Mouse (Mus musculus) hindbrain, embryonic 10.5 days (tissue): ENCODE measurements around the gene Ttll8. TPM values are rescaled to one million over a fixed set of nuclear protein-coding genes. Genes with fewer than 3 reads are reported as not detected.

Experiments
- DNase-seq: peaks from one replicate; pipeline ENCODE4 v3.0.0-alpha.2; 2017; ENCODE audit warnings: low spot score
- H3K27ac ChIP-seq: fragments of 300-500 bp; sonication (generic); 2 replicates; pipeline ENCODE4 v1.5.1; 2016; ENCODE audit warnings: mild to moderate bottlenecking, moderate library complexity
- H3K27me3 ChIP-seq: fragments of 300-500 bp; sonication (generic); 2 replicates; pipeline ENCODE4 v1.6.1; 2016; ENCODE audit warnings: mild to moderate bottlenecking; ENCODE audit not compliant: poor library complexity, insufficient read depth, severe bottlenecking
- H3K36me3 ChIP-seq: fragments of 300-500 bp; sonication (generic); 2 replicates; pipeline ENCODE4 v1.6.1; 2016; ENCODE audit warnings: mild to moderate bottlenecking, moderate library complexity
- H3K4me1 ChIP-seq: fragments of 300-500 bp; sonication (generic); replicated peaks from 2 replicates; pipeline ENCODE4 v1.6.1; 2016; ENCODE audit warnings: mild to moderate bottlenecking
- H3K4me3 ChIP-seq: fragments of 300-500 bp; sonication (generic); 2 replicates; pipeline ENCODE4 v1.5.1; 2016; ENCODE audit warnings: mild to moderate bottlenecking, moderate library complexity
- H3K9me3 ChIP-seq: fragments of 300-500 bp; sonication (generic); 2 replicates; pipeline ENCODE4 v1.6.1; 2016; ENCODE audit warnings: mild to moderate bottlenecking, moderate library complexity
- WGBS: fragments of 180-500 bp; shearing (Covaris S2); methylation state at CpG from one replicate; pipeline ENCODE4 v1.1.7; 2016; 5-methylcytosine and 5-hydroxymethylcytosine counted together
- polyA plus RNA-seq: library from polyadenylated mRNA; unstranded; fragments of >200 nt; fragmentation: Nextera tagmentation; extraction: Ambion mirVana; gene quantifications from 2 replicates; pipeline ENCODE4 v1.2.1, GENCODE M21; 2016

Gene Ttll8
- polyA plus RNA-seq, 1 experiment from 2014 or later = 0.08 TPM

DNA sequence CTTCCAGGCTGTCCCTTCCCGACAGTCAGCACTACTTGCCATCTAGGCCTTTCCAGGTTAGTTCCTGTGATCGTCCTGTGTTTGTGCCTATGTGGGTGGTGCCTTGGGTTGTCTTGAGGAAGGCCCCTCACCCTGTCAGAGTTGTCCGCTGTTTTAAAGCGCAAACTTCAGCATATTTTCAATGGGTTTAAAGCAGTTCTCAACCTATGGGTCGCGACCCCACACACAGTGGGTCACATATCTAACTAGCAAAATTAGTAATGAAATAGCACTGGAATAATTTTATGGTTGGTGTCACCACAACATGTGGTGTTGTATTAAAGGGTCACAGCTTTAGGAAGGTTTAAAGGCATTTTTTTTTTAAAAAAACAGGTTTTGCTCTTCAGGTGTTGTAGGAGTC, 1.1 kb upstream of the Ttll8 start:
- DNase-seq = no peak

DNA sequence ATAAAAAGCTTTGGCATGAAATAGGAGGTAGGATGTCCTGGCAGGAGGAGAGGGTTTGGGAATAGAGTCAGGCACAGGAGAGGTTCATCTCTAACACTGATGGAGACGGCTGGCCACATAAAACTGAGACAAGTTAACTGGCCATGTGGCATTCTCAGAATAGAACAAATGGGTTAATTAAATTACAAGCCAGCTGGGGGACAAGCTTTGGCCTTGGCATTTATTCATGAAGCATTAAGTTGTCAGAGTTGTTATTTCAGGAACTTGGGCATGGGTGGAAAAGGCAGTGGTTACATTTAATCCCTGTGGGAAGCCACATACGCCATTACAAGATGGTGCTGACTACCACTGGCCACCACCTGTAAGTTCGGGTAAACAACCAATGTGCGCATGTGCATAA, 3.0 kb downstream of the Ttll8 start:
- no peak overlapping the region for H3K27ac ChIP-seq
- no peak for DNase-seq
- H3K27me3 ChIP-seq = peaks cover 38% of the 10 kb centered on the region
- H3K36me3 ChIP-seq = no peaks in the 10 kb centered on the region
- 87% methylated on average over 4 of the region's 4 CpGs for WGBS
- peaks cover 16% of the 10 kb centered on the region for H3K4me1 ChIP-seq
- no peak overlapping the region for H3K4me3 ChIP-seq
- no peaks in the 10 kb centered on the region for H3K9me3 ChIP-seq

More for the DNA sequence above, 1.1 kb upstream of the Ttll8 start:
- Histone ChIP-seq H3K4me3 (no peak overlapping the region), H3K9me3 (no peaks in the 10 kb centered on the region), H3K27ac (no peak overlapping the region), H3K27me3 (peaks cover 51% of the 10 kb centered on the region), H3K4me1 (peaks cover 16% of the 10 kb centered on the region), H3K36me3 (no peaks in the 10 kb centered on the region)
- WGBS = 79% methylated on average over 6 of the region's 6 CpGs

DNA sequence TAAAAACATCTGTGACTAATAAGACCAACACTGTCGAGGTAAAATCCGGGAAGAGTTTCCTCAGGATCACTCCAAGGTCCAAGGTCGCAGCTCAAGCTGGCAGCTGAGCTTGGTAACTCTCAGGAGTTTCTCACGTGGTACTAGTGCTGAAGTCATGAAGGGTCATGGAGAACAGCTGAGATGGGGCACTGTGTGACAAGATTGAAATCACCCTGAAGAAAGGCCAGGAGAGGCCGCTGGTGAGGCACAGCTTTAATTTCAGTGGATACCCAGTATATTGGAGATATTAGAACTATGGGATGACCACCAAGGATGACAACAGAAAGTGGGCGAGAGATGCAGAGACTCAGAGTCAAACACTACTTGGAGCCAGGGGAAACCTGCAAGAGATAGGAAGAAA, 7.4 kb downstream of the Ttll8 start:
- H3K4me1 ChIP-seq = no peaks in the 10 kb centered on the region
- DNase-seq = peak; percentile 16
- no peaks in the 10 kb centered on the region for H3K27me3 ChIP-seq
- no peaks in the 10 kb centered on the region for H3K36me3 ChIP-seq
- no peak overlapping the region for H3K27ac ChIP-seq
- WGBS = 55% methylated on average over 6 of the region's 6 CpGs
- no peaks in the 10 kb centered on the region for H3K9me3 ChIP-seq
- H3K4me3 ChIP-seq = no peak overlapping the region

DNA sequence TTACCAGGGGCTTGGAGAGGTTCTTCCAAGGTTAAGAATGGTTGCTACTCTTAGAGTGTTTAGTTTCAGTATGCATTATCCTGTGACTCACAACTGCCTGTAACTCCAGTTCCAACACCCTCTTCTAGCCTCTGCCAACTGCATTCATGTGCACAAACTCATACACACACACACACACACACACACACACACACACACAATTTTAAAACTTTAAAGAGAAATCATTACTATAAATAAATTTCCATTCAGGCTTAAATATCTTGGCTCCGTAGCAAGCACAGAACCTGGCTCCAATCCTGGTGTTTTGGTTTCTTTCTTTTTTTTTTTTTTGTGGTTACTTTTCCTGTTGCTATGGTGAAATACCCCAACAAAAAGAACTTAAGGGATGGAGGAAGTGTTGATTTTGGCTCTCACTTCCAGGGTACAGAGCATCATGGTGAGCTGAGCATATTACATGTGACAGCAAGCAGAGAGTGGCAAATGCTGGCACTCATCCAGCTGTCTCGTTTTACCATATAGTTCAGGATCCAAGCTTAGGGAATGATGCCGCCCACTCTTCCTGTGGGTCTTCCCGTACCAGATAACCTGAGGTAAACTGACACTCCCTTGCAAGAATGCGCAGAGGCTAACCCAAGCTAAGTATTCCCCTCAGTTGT, 10.2 kb downstream of the Ttll8 start:
- 87% methylated on average over 5 of the region's 5 CpGs for WGBS
- Histone ChIP-seq H3K27me3 (no peaks in the 10 kb centered on the region), H3K4me1 (no peaks in the 10 kb centered on the region), H3K4me3 (no peak overlapping the region), H3K9me3 (no peaks in the 10 kb centered on the region), H3K36me3 (no peaks in the 10 kb centered on the region), H3K27ac (no peak overlapping the region)
- no peak for DNase-seq

DNA sequence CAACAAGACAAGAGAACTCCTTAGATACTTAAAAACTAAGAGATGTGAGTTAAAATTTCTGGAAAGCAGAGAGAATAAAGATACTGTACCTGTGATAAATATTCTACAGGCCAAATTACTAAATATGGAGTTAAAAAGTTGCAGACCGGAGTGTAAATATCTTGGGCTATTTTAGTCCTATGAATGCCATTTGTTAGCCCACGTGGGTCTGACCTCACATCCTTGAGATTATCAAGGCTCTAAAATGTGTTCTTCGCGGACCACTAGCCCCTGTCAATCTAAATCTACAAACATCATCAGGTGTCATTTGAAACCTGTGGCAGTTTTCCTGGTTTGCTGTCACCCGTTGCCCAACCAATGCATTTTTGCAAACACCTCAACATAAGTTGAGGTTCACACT, 11.4 kb downstream of the Ttll8 start:
- no peaks in the 10 kb centered on the region for H3K36me3 ChIP-seq
- no peak overlapping the region for H3K4me3 ChIP-seq
- no peaks in the 10 kb centered on the region for H3K9me3 ChIP-seq
- no peak overlapping the region for H3K27ac ChIP-seq
- no peaks in the 10 kb centered on the region for H3K27me3 ChIP-seq
- H3K4me1 ChIP-seq = no peaks in the 10 kb centered on the region
- DNase-seq = no peak
- 83% methylated on average over 5 of the region's 5 CpGs for WGBS

DNA sequence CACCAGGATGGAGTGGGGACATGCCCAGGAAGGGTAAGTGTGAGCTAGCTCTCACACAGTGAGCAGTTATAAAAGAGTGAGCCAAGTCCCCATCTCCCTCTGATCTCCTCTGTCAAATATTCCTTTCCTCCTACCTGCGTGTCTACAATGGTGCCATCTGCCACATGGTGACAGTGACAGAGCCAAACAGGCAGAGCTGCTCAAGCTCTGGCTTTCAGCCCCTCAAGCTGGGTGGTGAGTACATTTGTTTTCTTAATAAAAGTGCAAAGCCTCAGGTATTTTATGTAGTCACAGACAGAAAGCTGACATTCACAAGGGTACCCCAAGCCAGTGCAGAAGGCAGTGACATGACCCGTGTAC, 16.9 kb downstream of the Ttll8 start:
- no peaks in the 10 kb centered on the region for H3K36me3 ChIP-seq
- WGBS = 86% methylated on average over 2 of the region's 2 CpGs
- H3K27ac ChIP-seq = no peak overlapping the region
- no peaks in the 10 kb centered on the region for H3K9me3 ChIP-seq
- no peaks in the 10 kb centered on the region for H3K27me3 ChIP-seq
- no peak overlapping the region for H3K4me3 ChIP-seq
- no peak for DNase-seq
- H3K4me1 ChIP-seq = no peaks in the 10 kb centered on the region

DNA sequence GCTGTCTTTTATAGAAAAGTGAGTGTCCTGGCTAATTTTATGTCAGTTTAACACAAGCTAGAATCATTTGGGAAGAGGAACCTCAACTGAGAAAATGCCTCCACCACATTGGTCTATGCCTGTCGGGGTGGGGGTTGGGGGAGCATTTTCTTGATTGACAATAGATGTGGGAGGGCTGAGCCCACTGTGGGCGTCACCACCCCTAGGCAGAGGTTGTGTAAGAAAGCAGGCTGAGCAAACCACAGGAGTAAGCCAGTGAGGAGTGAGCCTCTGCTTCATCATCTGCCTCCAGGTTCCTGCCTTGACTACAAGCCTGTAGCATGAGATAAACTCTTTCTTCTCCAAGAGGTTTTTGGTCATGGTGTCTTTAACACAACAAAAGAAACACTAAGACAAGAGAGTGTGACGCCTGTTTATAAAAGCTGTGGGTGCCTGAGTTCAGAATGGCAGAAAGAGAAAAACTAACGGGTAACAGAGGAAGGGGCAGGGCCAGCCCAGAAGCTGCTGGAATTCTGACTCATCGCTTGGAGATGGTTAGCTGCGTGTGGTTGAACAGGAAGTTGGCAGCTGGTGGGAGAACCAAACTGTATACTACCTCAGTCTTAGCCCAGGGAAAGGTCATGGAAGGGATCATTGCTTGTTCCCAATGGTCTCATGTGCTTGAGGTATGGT, 17.5 kb downstream of the Ttll8 start:
- Histone ChIP-seq H3K27ac (no peak overlapping the region), H3K4me3 (no peak overlapping the region), H3K4me1 (no peaks in the 10 kb centered on the region), H3K36me3 (no peaks in the 10 kb centered on the region), H3K9me3 (no peaks in the 10 kb centered on the region), H3K27me3 (no peaks in the 10 kb centered on the region)
- no peak for DNase-seq
- 69% methylated on average over 6 of the region's 6 CpGs for WGBS

DNA sequence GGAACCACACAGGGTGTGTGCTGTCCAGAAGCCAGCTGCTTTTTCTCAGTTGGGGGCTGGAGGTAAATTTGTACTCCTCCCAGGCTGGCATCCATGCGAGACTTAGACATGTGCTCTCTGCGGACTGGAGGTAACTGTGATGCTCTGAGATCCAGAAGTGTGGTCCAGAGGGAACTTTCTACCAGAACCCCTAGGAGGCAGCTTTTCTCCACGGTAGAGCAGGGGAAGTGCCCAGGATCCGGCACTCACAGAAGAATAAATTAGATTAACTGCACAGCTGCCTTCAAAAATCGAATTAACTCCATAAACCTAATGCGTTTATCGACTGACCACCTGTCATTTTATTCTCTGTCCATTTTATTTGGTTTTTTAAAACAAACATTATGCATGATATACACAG, 20.1 kb downstream of the Ttll8 start:
- H3K27me3 ChIP-seq = no peaks in the 10 kb centered on the region
- H3K36me3 ChIP-seq = no peaks in the 10 kb centered on the region
- no peak overlapping the region for H3K27ac ChIP-seq
- no peak overlapping the region for H3K4me3 ChIP-seq
- no peaks in the 10 kb centered on the region for H3K4me1 ChIP-seq
- no peaks in the 10 kb centered on the region for H3K9me3 ChIP-seq
- DNase-seq = no peak
- WGBS = 73% methylated on average over 7 of the region's 7 CpGs

DNA sequence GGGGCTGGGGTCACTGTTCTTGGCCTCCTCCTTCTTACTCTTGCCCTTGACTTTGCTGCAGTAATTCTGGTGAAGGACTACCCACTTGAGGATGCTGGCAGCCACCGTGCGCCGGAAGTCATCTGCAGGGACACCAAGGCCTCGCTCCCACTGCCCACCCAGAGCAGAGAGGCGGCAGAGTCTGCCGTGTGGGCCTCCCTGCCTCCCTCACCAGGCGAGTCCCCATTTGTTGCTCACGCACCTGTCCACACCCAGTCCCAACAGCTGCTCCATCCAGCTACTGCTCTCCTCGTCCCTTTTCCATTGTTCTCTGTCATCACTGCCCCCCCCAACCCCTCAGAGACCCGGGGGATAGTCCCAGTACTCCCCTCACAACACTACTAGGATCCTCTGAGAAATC, 21.6 kb downstream of the Ttll8 start:
- no peaks in the 10 kb centered on the region for H3K36me3 ChIP-seq
- no peaks in the 10 kb centered on the region for H3K4me1 ChIP-seq
- 89% methylated on average over 10 of the region's 10 CpGs for WGBS

DNA sequence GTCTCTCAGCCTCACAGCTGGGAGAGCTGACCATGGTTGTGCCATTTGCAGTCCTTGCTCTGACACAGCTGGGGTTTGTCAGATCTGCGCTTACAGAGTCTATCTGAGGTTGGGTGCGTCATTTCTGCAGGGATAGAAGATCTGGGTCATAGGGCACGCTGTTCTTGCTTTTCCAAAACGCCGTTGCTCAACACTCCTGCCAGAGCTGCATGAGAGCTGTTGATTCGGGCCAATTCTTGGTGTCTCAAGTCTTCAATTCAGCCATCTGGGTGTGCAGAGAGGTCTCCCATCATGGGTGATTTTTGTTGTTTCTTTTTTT, 32.3 kb downstream of the Ttll8 start:
- Histone ChIP-seq H3K27me3 (no peaks in the 10 kb centered on the region), H3K27ac (no peak overlapping the region), H3K9me3 (no peaks in the 10 kb centered on the region), H3K4me1 (no peaks in the 10 kb centered on the region), H3K36me3 (no peaks in the 10 kb centered on the region), H3K4me3 (no peak overlapping the region)
- no peak for DNase-seq
- WGBS = 77% methylated on average over 6 of the region's 6 CpGs

More for the DNA sequence above, 21.6 kb downstream of the Ttll8 start:
- Histone ChIP-seq H3K9me3 (no peaks in the 10 kb centered on the region), H3K27ac (no peak overlapping the region), H3K4me3 (no peak overlapping the region), H3K27me3 (no peaks in the 10 kb centered on the region)
- no peak for DNase-seq

DNA sequence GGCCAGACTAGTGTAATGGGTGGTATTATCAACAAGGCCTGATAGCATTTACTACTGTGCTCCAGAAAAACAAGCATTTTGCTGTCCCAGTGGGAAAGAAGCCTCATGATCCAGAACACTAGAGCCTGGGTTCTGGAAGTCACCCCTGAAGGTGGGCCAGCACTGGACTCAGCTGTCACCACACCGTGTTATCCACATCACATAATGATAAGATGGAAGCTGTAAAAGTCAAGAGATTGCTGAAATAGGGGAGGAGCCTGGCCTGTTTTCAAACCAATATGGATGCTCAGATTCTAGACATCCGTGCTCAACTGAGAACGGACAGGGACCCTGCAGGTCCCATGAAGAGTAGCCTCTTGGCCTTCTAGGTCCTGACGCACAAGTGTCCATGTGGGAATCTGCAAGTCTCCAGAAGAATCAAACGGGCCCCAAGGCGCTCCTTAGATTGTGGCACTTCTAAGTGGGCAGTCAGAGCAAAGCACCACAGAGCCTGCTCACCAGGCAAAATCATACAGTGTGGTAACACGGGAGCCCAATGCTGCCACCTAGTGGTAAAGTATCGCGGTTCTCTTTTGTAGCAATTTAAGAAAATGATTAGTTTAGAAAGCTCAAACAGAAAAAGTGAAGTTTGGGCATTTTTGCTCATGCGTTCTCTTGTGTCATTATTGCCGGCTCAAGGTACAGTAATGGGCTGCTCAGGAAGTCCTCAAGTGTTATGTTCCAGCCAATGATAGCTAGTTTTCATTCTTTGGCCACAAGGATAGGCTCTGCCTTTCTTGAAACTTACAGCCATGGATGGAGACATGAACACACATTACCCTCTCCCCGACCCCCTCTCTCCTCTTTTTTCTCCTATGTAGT, 32.9 kb downstream of the Ttll8 start:
- Histone ChIP-seq H3K36me3 (no peaks in the 10 kb centered on the region), H3K4me1 (no peaks in the 10 kb centered on the region), H3K27ac (no peak overlapping the region), H3K4me3 (no peak overlapping the region), H3K9me3 (no peaks in the 10 kb centered on the region), H3K27me3 (no peaks in the 10 kb centered on the region)
- peak; percentile 70 for DNase-seq
- WGBS = 32% methylated on average over 12 of the region's 12 CpGs

DNA sequence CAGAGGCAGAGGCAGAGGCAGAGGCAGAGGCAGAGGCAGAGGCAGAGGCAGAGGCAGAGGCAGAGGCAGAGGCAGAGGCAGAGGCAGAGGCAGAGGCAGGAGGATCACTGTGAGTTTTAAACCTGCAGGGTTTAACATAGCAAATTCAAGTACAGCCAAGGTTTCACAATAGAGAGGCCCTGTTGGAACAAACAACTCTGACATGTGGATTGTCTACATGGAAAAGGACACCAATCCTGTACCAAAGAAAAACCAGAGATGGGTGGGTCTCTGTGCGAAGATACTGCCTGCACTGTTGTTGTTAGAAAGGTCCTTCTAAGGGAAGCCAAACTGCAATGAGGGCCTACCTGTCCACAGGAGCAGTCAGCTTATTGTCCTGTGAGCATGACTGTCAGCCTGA, 34.2 kb downstream of the Ttll8 start:
- WGBS = 92% methylated on average over 1 of the region's 1 CpGs
- Histone ChIP-seq H3K36me3 (no peaks in the 10 kb centered on the region), H3K27ac (no peak overlapping the region), H3K4me1 (no peaks in the 10 kb centered on the region), H3K4me3 (no peak overlapping the region), H3K9me3 (no peaks in the 10 kb centered on the region), H3K27me3 (no peaks in the 10 kb centered on the region)
- no peak for DNase-seq

DNA sequence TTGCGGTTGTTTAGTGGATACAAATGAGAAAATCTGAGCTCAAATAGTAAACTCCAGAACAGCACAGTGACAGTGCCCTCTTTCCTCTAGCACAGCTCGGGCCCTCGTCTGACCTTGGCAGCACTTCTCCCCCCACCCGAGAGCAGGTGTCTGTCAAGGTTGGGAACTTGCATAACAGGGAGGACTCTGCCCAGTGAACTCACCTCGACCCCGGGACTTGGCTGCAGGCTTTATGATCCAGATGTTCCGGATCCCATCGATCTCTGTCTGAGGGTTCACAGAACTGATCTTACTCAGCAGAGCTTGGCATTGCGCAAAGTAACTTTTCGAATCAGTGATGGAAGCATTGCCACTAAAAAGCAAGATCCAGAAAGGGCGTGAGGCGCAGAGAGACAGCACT, 34.9 kb downstream of the Ttll8 start:
- no peak for DNase-seq
- no peak overlapping the region for H3K27ac ChIP-seq
- 89% methylated on average over 12 of the region's 12 CpGs for WGBS
- H3K9me3 ChIP-seq = no peaks in the 10 kb centered on the region
- no peak overlapping the region for H3K4me3 ChIP-seq
- no peaks in the 10 kb centered on the region for H3K27me3 ChIP-seq
- H3K4me1 ChIP-seq = no peaks in the 10 kb centered on the region
- no peaks in the 10 kb centered on the region for H3K36me3 ChIP-seq
